ENCODE assay signal across 10 mouse cellular contexts in the genomic region with DNA sequence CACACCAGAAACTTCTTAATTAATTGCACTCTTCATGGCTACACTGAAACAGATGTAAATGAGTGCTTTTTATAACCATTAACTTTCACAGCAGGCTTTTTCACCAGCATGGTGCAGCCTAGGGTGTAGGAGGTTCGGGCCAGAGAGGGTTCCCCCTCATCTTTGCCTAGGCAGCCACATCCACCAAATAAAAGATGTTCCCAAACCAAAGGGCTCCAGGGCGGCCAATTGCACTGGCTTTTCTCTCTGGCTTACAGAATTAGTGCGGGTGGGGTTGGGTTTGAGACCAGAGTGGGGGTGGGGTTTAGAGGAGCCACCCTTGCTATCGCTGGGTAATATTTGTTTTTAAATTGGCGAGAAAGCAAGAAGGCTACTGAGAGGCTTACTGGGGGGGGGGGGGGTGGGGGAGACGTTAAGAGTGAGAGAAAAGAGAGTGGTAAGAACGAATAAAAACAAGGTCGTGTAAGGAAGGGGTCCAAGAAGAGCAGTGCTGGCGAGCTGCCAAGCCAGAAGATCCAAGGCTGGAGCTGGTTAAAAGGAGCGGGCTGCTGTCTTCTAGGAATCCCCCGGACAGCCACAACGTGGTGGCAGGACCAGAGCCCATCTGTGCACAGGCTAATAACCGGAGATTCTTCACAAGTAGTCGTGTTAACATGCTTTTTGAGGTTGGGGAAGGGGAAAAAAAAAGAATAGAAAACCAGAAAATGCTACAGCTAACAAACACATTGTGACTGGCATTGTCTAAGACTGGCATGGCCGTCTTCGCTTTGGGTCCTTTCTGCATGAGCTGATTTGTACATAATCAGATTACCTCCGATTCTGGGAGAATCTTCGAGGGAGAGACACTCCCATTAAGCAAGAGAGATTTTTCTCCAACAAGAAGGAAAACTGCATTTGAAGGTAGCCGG.
DNase-seq lines count a peak whose midpoint lies in the region; ATAC-seq and TF ChIP-seq lines count a peak whose summit lies in the region.
"Had no signal": no experiment of that assay in that cellular context is flagged by ENCODE, and none has a peak within 500 bp of the region (broad histone marks: within the 10 kb centered on the region; RNA-seq: fewer than 3 reads in every experiment).

No protein-coding gene starts in this region.

- no peak overlapping the region for H3K4me3 ChIP-seq in limb, embryonic 11.5 days (ENCODE audit: low read depth, low read length)
- H3K4me3 ChIP-seq in stomach, postnatal 0 days (ENCODE audit: low read depth, low read length), result no peak overlapping the region
- H3K4me3 ChIP-seq: liver, embryonic 13.5 days had no signal

- no peaks in the 10 kb centered on the region; the same call in 1 of the 2 replicates for H3K4me1 ChIP-seq in limb, embryonic 11.5 days (ENCODE audit: control insufficient read depth, insufficient read depth, low read length)
- H3K4me1 ChIP-seq in stomach, postnatal 0 days (replicated peaks; ENCODE audit: control insufficient read depth, insufficient read depth), result no peaks in the 10 kb centered on the region
- H3K4me1 ChIP-seq: liver, embryonic 13.5 days had no signal

- no peaks in the 10 kb centered on the region for H3K27me3 ChIP-seq in limb, embryonic 11.5 days (ENCODE audit: control insufficient read depth, insufficient read depth, low read length)
- H3K27me3 ChIP-seq in stomach, postnatal 0 days (ENCODE audit: control insufficient read depth, insufficient read depth, low read length), result no peaks in the 10 kb centered on the region
- H3K27me3 ChIP-seq: liver, embryonic 13.5 days had no signal

- no peaks in the 10 kb centered on the region for H3K9me3 ChIP-seq in limb, embryonic 11.5 days (ENCODE audit: control insufficient read depth, low read length)
- H3K9me3 ChIP-seq in stomach, postnatal 0 days (ENCODE audit: control insufficient read depth, low read length), result no peaks in the 10 kb centered on the region
- H3K9me3 ChIP-seq: liver, embryonic 13.5 days had no signal

- peak; percentile 24 for DNase-seq in embryo, embryonic 10 days (ENCODE audit: low spot score)
- DNase-seq in embryo, embryonic 9.5 days (ENCODE audit: extremely low spot score), result no peak
- DNase-seq in right cerebral cortex, postnatal 10 days (ENCODE audit: low spot score in 2 of 2), result peak; percentile 26 to 36
- DNase-seq in right cerebral cortex, adult 18-20 months, result no peak
- DNase-seq in limb, embryonic 11.5 days (ENCODE audit: low spot score), result no peak
- no peak for DNase-seq in stomach, postnatal 0 days (ENCODE audit: low spot score)
- no peak for DNase-seq in left cerebral cortex, postnatal 25 days (ENCODE audit: low spot score in 2 of 2)
- DNase-seq: liver, embryonic 13.5 days; spleen, adult 18-20 months had no signal

- no peak overlapping the region for H3K27ac ChIP-seq in limb, embryonic 11.5 days (replicated peaks; ENCODE audit: low read depth, low read length)
- H3K27ac ChIP-seq in stomach, postnatal 0 days (replicated peaks), result no peak overlapping the region
- H3K27ac ChIP-seq: liver, embryonic 13.5 days had no signal

- 0 out of 2 replicates have a peak, but pooled peaks have one; percentile 65 for ATAC-seq in limb, embryonic 11.5 days (ENCODE audit: insufficient number of reproducible peaks, low FRiP score, low TSS enrichment, low read depth)
- no peak for ATAC-seq in stomach, postnatal 0 days (ENCODE audit: low FRiP score, low TSS enrichment)
- ATAC-seq in erythroblast, adult 5-6 weeks (replicated peaks; ENCODE audit: low FRiP score, poor library complexity, severe bottlenecking), result no peak

- no peak overlapping the region for H3K9ac ChIP-seq in limb, embryonic 11.5 days (ENCODE audit: low read length)
- no peak overlapping the region for H3K9ac ChIP-seq in stomach, postnatal 0 days (ENCODE audit: low read length)
- H3K9ac ChIP-seq: liver, embryonic 13.5 days had no signal

- no peak overlapping the region for H3K4me2 ChIP-seq in limb, embryonic 11.5 days (ENCODE audit: low read depth, severe bottlenecking)
- peak overlapping the region; percentile 29 for H3K4me2 ChIP-seq in stomach, postnatal 0 days (replicated peaks; ENCODE audit: low read depth)
- H3K4me2 ChIP-seq: liver, embryonic 13.5 days had no signal

- no peak for TF ChIP-seq CTCF in stomach, postnatal 0 days (IDR thresholded peaks at IDR 0.05; ENCODE audit: low read depth)

- intact Hi-C loops in left cerebral cortex, postnatal 25 days (cut with DNase I), result no loop called here

- TF ChIP-seq EP300 in stomach, postnatal 0 days (optimal IDR thresholded peaks at IDR 0.05), result no peak

- no peaks in the 10 kb centered on the region for H3K36me3 ChIP-seq in limb, embryonic 11.5 days (ENCODE audit: control insufficient read depth, insufficient read depth, low read length)
- H3K36me3 ChIP-seq in stomach, postnatal 0 days (ENCODE audit: control insufficient read depth, insufficient read depth, low read length), result no peaks in the 10 kb centered on the region
- H3K36me3 ChIP-seq: liver, embryonic 13.5 days had no signal

- WGBS in limb, embryonic 11.5 days, result 31% methylated on average over 19 of the region's 19 CpGs
- 25% methylated on average over 19 of the region's 19 CpGs for WGBS in stomach, postnatal 0 days

Comparison
In these comparisons a context has a peak if more than half of its experiments do, and no peak if none do; other contexts are left out.
1. DNase-seq: peak in embryo, embryonic 10 days (single experiment) and right cerebral cortex, postnatal 10 days (2 of 2); none in embryo, embryonic 9.5 days (single experiment), right cerebral cortex, adult 18-20 months (single experiment), limb, embryonic 11.5 days (single experiment), stomach, postnatal 0 days (single experiment) and left cerebral cortex, postnatal 25 days (0 of 2).